ENCODE assay signal across 12 mouse cellular contexts in the genomic region with DNA sequence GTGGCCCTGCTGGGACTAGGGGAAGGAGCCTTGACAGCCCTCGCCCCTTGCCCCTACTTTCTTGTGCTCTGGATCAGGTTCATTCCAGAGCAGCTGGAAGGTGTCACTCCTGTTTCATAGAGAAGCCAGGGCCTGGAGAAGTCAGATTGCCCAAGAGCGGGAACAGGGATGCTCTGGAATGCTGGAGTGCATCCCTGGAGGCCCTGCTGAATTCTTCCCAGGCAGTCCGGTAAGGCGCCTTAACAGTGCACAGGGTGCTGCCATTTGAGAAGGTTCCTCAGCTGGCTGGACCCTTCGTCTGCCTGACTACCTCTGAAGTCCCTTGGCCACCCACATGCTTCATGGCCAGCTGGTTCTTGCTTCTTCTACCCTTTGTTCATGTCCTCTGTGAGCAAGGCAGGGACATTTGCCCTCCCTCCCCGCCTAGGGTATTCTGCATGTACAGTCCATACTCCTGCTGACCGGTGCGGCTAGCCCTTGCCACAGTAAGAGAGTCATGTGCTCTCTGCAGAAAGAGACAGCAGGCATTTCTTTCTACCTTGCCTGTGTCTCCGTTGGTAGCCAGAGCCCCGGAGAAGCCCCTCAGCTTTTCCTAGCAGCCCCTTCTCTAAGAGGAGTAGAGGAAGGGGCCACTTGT.
DNase-seq lines count a peak whose midpoint lies in the region; ATAC-seq and TF ChIP-seq lines count a peak whose summit lies in the region.
"Had no signal": no experiment of that assay in that cellular context is flagged by ENCODE, and none has a peak within 500 bp of the region (broad histone marks: within the 10 kb centered on the region; RNA-seq: fewer than 3 reads in every experiment).

No protein-coding gene starts in this region.

- H3K4me1 ChIP-seq in intestine, embryonic 14.5 days (replicated peaks; ENCODE audit: control insufficient read depth, insufficient read depth, low read length), result peaks cover 15% of the 10 kb centered on the region
- H3K4me1 ChIP-seq in intestine, postnatal 0 days (replicated peaks; ENCODE audit: control insufficient read depth, insufficient read depth, low read length), result no peaks in the 10 kb centered on the region
- H3K4me1 ChIP-seq in embryonic facial prominence, embryonic 12.5 days, result peaks cover 28% of the 10 kb centered on the region
- peaks cover 14% of the 10 kb centered on the region for H3K4me1 ChIP-seq in intestine, embryonic 15.5 days (replicated peaks)
- H3K4me1 ChIP-seq in neural tube, embryonic 14.5 days (ENCODE audit: control insufficient read depth, insufficient read depth, low read length), result peaks cover 8% of the 10 kb centered on the region; the same call in 1 of the 2 replicates
- H3K4me1 ChIP-seq in thymus, adult 2 months (replicated peaks; ENCODE audit: control insufficient read depth, insufficient read depth, low read length), result peaks cover 46% of the 10 kb centered on the region

- H3K36me3 ChIP-seq in intestine, embryonic 14.5 days (ENCODE audit: control insufficient read depth, insufficient read depth, low read length), result no peaks in the 10 kb centered on the region
- H3K36me3 ChIP-seq in intestine, postnatal 0 days (ENCODE audit: control insufficient read depth, insufficient read depth), result no peaks in the 10 kb centered on the region
- H3K36me3 ChIP-seq in embryonic facial prominence, embryonic 12.5 days, result no peaks in the 10 kb centered on the region
- no peaks in the 10 kb centered on the region for H3K36me3 ChIP-seq in intestine, embryonic 15.5 days
- no peaks in the 10 kb centered on the region for H3K36me3 ChIP-seq in neural tube, embryonic 14.5 days (ENCODE audit: control insufficient read depth, insufficient read depth, low read length)
- no peaks in the 10 kb centered on the region for H3K36me3 ChIP-seq in thymus, adult 2 months (ENCODE audit: control insufficient read depth, insufficient read depth, low read length)
- H3K36me3 ChIP-seq: limb, embryonic 15.5 days had no signal

- no peak for TF ChIP-seq CTCF in intestine, postnatal 0 days (IDR thresholded peaks at IDR 0.05; ENCODE audit: low read depth)
- TF ChIP-seq CTCF in thymus, adult 2 months (IDR thresholded peaks at IDR 0.05; ENCODE audit: borderline replicate concordance, control insufficient read depth, extremely low read depth, insufficient read depth, low read length, poor library complexity), result no peak

- 27% methylated on average over 10 of the region's 10 CpGs for WGBS in intestine, embryonic 14.5 days
- WGBS in intestine, postnatal 0 days, result 40% methylated on average over 10 of the region's 10 CpGs
- 43% methylated on average over 10 of the region's 10 CpGs for WGBS in embryonic facial prominence, embryonic 12.5 days
- WGBS in intestine, embryonic 15.5 days, result 30% methylated on average over 10 of the region's 10 CpGs
- WGBS in neural tube, embryonic 14.5 days, result 48% methylated on average over 10 of the region's 10 CpGs
- 99% methylated on average over 10 of the region's 10 CpGs for WGBS in thymus, adult 2 months

- H3K9ac ChIP-seq in intestine, embryonic 14.5 days (ENCODE audit: low read length), result no peak overlapping the region
- H3K9ac ChIP-seq in intestine, postnatal 0 days (ENCODE audit: low read depth, low read length), result no peak overlapping the region
- no peak overlapping the region for H3K9ac ChIP-seq in embryonic facial prominence, embryonic 12.5 days
- H3K9ac ChIP-seq in intestine, embryonic 15.5 days, result no peak overlapping the region
- H3K9ac ChIP-seq in neural tube, embryonic 14.5 days (replicated peaks; ENCODE audit: low read depth, low read length), result 0 out of 2 replicates have a peak overlapping the region, but pooled peaks have one; percentile 12
- H3K9ac ChIP-seq: limb, embryonic 15.5 days had no signal

- H3K9me3 ChIP-seq in intestine, embryonic 14.5 days (ENCODE audit: control insufficient read depth, low read length), result no peaks in the 10 kb centered on the region
- H3K9me3 ChIP-seq in intestine, postnatal 0 days (ENCODE audit: control insufficient read depth), result no peaks in the 10 kb centered on the region
- no peaks in the 10 kb centered on the region for H3K9me3 ChIP-seq in embryonic facial prominence, embryonic 12.5 days
- H3K9me3 ChIP-seq in intestine, embryonic 15.5 days, result no peaks in the 10 kb centered on the region
- no peaks in the 10 kb centered on the region for H3K9me3 ChIP-seq in neural tube, embryonic 14.5 days (ENCODE audit: control insufficient read depth, low read length)
- H3K9me3 ChIP-seq: limb, embryonic 15.5 days had no signal

- H3K4me2 ChIP-seq in intestine, embryonic 14.5 days (ENCODE audit: low read length), result no peak overlapping the region
- no peak overlapping the region for H3K4me2 ChIP-seq in intestine, postnatal 0 days (replicated peaks; ENCODE audit: low read depth)
- H3K4me2 ChIP-seq in embryonic facial prominence, embryonic 12.5 days (replicated peaks), result no peak overlapping the region; the same call in 1 of the 2 replicates
- no peak overlapping the region for H3K4me2 ChIP-seq in intestine, embryonic 15.5 days (replicated peaks)
- H3K4me2 ChIP-seq in neural tube, embryonic 14.5 days (ENCODE audit: low read depth, low read length), result no peak overlapping the region
- H3K4me2 ChIP-seq: limb, embryonic 15.5 days had no signal

- DNase-seq in intestine, embryonic 14.5 days (ENCODE audit: low spot score), result no peak
- DNase-seq in thymus, adult 2 months, result no peak
- DNase-seq in right cerebral cortex, adult 18-20 months, result no peak
- no peak for DNase-seq in layer of hippocampus, adult 9-11 months
- DNase-seq: embryo, embryonic 11 days; heart, postnatal 14 days; right cerebral cortex, postnatal 25 days had no signal

- H3K4me3 ChIP-seq in intestine, embryonic 14.5 days (ENCODE audit: low read depth, low read length), result no peak overlapping the region
- no peak overlapping the region for H3K4me3 ChIP-seq in intestine, postnatal 0 days (ENCODE audit: low read depth, low read length)
- no peak overlapping the region for H3K4me3 ChIP-seq in embryonic facial prominence, embryonic 12.5 days
- no peak overlapping the region for H3K4me3 ChIP-seq in intestine, embryonic 15.5 days (replicated peaks)
- H3K4me3 ChIP-seq in neural tube, embryonic 14.5 days (ENCODE audit: low read depth, low read length), result no peak overlapping the region
- no peak overlapping the region for H3K4me3 ChIP-seq in thymus, adult 2 months (ENCODE audit: control insufficient read depth, insufficient read depth, low read length)
- H3K4me3 ChIP-seq: limb, embryonic 15.5 days had no signal

- ATAC-seq in intestine, embryonic 14.5 days (replicated peaks; ENCODE audit: low FRiP score, low TSS enrichment, low read depth), result 0 out of 2 replicates have a peak, but pooled peaks have one; percentile 38
- no peak for ATAC-seq in intestine, postnatal 0 days
- ATAC-seq in embryonic facial prominence, embryonic 12.5 days (ENCODE audit: insufficient number of reproducible peaks, insufficient read depth, low FRiP score, low TSS enrichment), result peak; percentile 31; the same call in 1 of the 2 replicates
- 0 out of 2 replicates have a peak, but pooled peaks have one; percentile 7 for ATAC-seq in intestine, embryonic 15.5 days
- ATAC-seq in neural tube, embryonic 14.5 days (ENCODE audit: low read depth), result 0 out of 2 replicates have a peak, but pooled peaks have one; percentile 20

- TF ChIP-seq POLR2A in thymus, adult 2 months (IDR thresholded peaks at IDR 0.05; ENCODE audit: control insufficient read depth, extremely low read depth, insufficient read depth, low read length, poor library complexity), result no peak

- H3K27me3 ChIP-seq in intestine, embryonic 14.5 days (replicated peaks; ENCODE audit: control insufficient read depth, insufficient read depth, low read length), result 0 out of 2 replicates have a peak, but pooled peaks cover 5% of the 10 kb centered on the region
- H3K27me3 ChIP-seq in intestine, postnatal 0 days (replicated peaks; ENCODE audit: control insufficient read depth, insufficient read depth, low read length), result no peaks in the 10 kb centered on the region
- H3K27me3 ChIP-seq in embryonic facial prominence, embryonic 12.5 days, result 0 out of 2 replicates have a peak, but pooled peaks cover 5% of the 10 kb centered on the region
- H3K27me3 ChIP-seq in intestine, embryonic 15.5 days (replicated peaks), result no peaks in the 10 kb centered on the region
- no peaks in the 10 kb centered on the region for H3K27me3 ChIP-seq in neural tube, embryonic 14.5 days (ENCODE audit: control insufficient read depth, insufficient read depth, low read length)
- no peaks in the 10 kb centered on the region for H3K27me3 ChIP-seq in thymus, adult 2 months (ENCODE audit: control insufficient read depth, insufficient read depth, low read length)

- H3K27ac ChIP-seq in intestine, embryonic 14.5 days (ENCODE audit: low read depth), result peak overlapping the region; percentile 38; the same call in 1 of the 2 replicates
- no peak overlapping the region for H3K27ac ChIP-seq in intestine, postnatal 0 days (ENCODE audit: low read depth, low read length)
- H3K27ac ChIP-seq in embryonic facial prominence, embryonic 12.5 days, result 0 out of 2 replicates have a peak overlapping the region, but pooled peaks have one; percentile 11
- H3K27ac ChIP-seq in intestine, embryonic 15.5 days, result peak overlapping the region; percentile 40; the same call in 1 of the 2 replicates
- no peak overlapping the region for H3K27ac ChIP-seq in neural tube, embryonic 14.5 days (ENCODE audit: low read depth, low read length)
- H3K27ac ChIP-seq in thymus, adult 2 months (ENCODE audit: control insufficient read depth, insufficient read depth, low read length), result no peak overlapping the region
- H3K27ac ChIP-seq: limb, embryonic 15.5 days had no signal

Comparison
In these comparisons a context has a peak if more than half of its experiments do, and no peak if none do; other contexts are left out.
1. H3K27ac ChIP-seq: peak in intestine, embryonic 14.5 days (single experiment), embryonic facial prominence, embryonic 12.5 days (single experiment) and intestine, embryonic 15.5 days (single experiment); none in intestine, postnatal 0 days (single experiment), neural tube, embryonic 14.5 days (single experiment) and thymus, adult 2 months (single experiment).